Mouse (Mus musculus): Measurements from ENCODE around the gene Ndufb11.

Ndufb11 gene

DNA sequence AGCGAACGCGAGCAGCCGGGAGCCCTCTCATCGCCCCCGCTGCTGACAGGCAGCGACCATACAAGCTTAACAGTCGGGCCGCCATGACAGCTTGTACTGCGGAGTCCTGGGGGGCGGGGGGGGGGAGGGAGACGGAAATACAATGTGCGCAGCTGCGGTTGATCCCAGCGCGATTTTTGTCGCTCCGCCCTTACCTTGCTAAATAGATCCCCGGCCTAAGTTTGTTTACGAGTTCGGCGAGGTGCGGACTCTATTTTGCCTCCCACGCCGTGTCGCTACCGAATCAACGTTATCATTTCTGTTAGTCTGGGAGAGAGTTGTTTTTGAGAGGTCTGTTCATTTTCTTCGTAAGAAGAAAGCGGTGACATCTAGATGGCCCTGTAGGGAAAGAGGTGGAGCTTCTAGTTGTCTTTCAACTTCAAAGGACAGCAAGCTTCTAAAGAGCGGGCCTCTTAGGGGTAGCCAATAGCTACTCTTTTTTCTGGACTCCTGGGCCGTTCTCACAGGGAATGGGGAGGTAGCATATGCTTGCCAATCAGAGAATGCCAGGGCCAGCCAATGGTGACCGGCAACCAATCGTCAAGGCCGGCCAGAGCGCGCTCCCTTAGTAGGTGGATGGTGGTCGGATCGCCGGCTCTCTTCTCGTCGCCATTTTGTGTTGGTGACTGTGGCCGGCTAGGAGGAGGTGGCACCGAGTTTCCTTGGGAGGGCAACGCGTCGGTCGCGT, at the start of gene Ndufb11, which contains the start of gene Rbm10:
Gene Ndufb11, minus strand, starts transcription at position 444 of the 727 bp plus-strand sequence.
Gene Rbm10, plus strand, starts transcription at position 328 of the 727 bp plus-strand sequence.
- peak; percentile 84 for DNase-seq (ENCODE audit: low spot score in 2 of 2)

- DNase-seq (ENCODE audit: low spot score in 2 of 2), result no peak
Observed at GRCm38 (mm10) chrX:20663444-20663790, 46.0 kb upstream of the Ndufb11 start.

DNA sequence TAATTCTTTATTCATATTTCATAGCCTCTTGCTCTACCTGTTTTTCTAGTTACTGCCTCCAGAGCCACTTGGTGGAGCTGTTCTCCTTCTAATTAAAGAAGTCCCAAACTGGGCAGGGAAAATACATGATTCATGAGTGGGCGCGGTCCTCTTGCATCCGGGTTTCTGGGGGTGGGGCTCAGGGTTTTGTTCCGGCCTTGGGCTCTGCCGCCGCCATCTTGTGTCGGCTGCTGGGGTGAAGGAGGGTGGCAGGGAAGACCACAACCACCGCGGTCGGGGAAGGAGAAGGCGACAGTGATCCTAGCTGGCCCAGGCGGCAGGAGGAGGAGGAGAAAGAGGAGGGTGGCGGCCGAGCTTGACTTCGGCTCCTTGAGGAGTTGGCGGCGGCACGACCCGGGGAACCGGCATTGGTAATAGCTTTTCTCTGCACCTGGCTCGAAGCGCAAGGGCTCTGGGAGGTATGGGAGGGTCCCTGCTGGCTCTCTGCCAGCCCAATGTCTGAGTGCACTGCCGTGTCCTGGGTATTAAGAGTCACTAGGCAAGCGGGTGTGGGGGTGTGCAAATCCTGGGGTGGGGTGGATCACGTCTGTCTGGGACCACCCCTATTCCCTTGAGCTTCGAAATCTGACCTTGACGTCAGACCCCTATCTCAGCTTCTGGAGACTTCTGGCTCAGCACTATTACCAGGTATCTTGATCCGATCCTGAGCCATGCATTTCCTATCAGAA, 45.5 kb upstream of the Ndufb11 start:
- DNase-seq (ENCODE audit: low spot score in 2 of 2), result peak; percentile 82 to 87

DNA sequence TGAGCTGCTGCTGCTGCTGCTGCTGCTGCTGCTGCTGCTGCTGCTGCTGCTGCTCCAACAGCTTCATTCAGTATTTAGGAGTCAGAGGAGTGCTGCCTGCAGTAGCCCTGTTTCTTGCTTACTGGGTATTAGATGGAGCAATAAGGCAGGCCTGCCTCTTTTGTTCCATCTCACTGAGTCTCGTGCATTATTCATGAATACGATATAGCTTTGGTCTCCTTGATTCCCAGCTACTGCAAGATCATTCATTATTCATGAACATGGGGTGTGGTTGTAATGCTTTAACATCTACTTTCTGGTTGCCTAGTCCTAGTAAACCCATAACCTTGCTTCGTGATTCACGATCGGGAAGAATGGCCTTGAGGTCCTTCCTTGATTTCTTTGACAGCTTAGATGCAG, 44.9 kb upstream of the Ndufb11 start:
- DNase-seq (ENCODE audit: low spot score in 2 of 2), result no peak

DNA sequence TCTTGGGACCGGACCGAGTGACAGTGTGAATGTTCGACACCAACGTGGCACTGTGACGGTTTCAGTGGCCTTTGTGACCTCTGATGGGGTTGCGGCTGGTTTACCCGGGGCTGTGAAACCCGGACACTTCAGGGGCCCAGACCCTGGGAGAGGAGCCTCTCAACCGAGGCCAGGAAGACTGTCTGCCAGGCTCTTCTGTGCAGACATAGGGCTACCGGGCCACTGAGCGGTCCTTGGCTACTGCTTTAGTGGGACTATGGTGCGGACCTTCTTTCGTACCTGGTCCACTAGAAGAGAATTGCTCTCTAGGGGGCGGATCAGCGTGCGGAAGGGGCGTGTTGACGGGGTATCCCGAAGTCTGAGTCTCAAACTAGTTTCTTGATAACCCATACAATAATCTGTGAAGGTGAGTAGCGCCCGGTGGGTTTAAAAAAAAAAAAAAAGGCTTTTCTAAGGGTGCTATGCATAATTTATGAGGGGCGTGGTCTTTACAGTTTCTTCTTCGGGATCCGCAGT, 41.5 kb upstream of the Ndufb11 start:
- peak; percentile 2 to 4 for DNase-seq (ENCODE audit: low spot score in 2 of 2)

DNA sequence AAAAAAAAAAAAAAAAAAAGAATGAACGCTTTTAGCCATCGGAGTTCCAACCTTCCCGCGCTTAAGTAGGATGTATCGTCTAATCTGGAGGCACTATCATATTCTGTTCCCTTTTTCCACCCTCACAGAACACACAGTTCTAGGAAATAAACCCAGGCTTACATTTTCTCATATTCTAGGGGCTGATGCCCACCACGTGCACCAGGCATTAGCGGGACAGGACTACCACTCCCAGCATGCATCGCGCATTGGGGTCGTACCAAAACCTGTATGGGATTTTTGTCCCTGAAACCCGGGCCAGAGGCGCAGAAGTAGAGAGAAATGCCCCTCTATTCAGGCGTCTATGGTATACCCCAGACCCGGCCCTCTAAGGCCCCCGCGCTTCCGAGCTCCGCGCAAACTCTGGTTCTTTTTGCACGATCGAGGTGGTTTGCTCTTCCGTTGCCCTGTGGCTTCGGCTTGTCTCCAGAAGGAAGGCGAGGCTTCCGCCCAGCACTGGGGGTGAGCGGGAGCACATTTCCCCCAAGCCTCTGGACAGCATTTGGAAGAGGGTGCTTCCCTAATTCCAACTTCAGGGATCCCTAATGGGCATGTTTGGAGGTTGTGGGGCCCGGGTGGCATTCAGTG, 40.7 kb upstream of the Ndufb11 start, which contains the start of gene Uba1:
Gene Uba1, plus strand, starts transcription at position 301 of the 627 bp plus-strand sequence.
- peak; percentile 74 to 84 for DNase-seq (ENCODE audit: low spot score in 2 of 2)

- DNase-seq (ENCODE audit: low spot score in 2 of 2), result no peak
Observed at GRCm38 (mm10) chrX:20657593-20657992, 40.2 kb upstream of the Ndufb11 start.

- no peak for DNase-seq (ENCODE audit: low spot score in 2 of 2)
Observed at GRCm38 (mm10) chrX:20644780-20645179, 27.4 kb upstream of the Ndufb11 start.

- no peak for DNase-seq (ENCODE audit: low spot score in 2 of 2)
Observed at GRCm38 (mm10) chrX:20638141-20638540, 20.7 kb upstream of the Ndufb11 start.

GRCm38 (mm10) chrX:20617903-20618399, 532 bp upstream of the Ndufb11 start:
- no peak for DNase-seq (ENCODE audit: low spot score in 2 of 2)

GRCm38 (mm10) chrX:20616861-20617175, 601 bp downstream of the Ndufb11 start:
- DNase-seq (ENCODE audit: low spot score in 2 of 2), result no peak

DNA sequence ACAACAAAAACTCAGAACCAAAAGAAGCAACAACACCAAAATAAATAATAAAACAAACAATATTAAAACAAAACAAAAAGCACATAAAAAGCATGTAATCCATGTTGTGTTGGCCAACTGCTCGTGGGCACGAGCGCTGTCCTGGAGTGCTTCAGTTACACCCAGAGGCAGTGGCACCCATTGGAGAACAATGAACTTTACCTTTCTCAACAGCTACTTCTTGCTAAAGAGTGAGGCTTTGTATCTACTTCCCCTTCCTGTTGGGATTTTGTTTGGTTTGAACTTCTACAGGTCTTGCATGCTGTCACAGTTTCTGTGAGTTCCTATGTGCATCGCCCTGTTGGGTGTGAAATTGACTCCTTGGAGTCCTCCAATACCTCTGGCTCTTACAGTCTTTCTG, 8.9 kb downstream of the Ndufb11 start:
- DNase-seq (ENCODE audit: low spot score in 2 of 2), result no peak

DNA sequence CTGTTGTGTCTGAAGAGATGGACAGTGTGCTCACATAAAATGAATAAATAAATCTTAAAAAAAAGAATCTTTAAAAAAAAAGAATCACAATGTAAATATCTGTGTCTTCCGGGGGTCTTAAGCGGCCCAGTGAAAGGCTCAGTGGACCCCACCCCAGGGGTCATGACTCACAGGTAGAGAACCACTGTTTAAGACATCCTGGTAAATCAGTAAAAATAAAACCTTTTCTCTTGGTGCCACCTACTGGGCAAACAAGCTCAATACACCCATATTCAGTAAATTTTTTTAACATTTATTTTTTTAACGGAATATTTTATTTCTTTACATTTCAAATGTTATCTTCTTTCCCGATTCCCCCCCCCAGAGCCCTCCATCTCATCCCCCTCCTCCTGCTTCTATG, 29.5 kb downstream of the Ndufb11 start:
- no peak for DNase-seq (ENCODE audit: low spot score in 2 of 2)

- no peak for DNase-seq (ENCODE audit: low spot score in 2 of 2)
Observed at GRCm38 (mm10) chrX:20573927-20574326, 43.5 kb downstream of the Ndufb11 start.

- DNase-seq (ENCODE audit: low spot score in 2 of 2), result no peak
Observed at GRCm38 (mm10) chrX:20572683-20573082, 44.7 kb downstream of the Ndufb11 start.

DNA sequence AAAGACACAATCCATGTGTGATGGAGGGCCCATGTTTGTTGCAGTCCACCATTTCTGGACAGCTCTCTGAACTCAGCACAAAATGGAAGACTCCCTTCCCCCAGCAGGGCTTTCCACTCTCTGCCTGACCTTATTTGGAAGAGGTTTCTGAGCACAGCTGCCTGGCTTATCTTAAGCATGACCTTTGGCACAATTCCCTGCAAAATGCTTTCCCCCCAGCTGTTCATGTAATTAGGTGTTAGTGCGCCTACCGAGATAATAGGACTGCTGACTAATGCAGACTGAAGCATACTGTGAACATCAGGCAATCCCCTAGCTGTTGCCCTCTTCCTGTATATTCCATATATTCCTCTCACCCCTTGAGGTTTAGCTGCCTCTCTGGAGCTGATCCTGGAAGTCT, 46.4 kb downstream of the Ndufb11 start:
- no peak for DNase-seq (ENCODE audit: low spot score in 2 of 2)

Measured in natural killer cell, adult 2 months (primary cell).